Mouse (Mus musculus) erythroblast, adult 5-6 weeks (primary cell): ENCODE data around the gene Clrn3. TPM values are rescaled to one million over a fixed set of nuclear protein-coding genes. Genes with fewer than 3 reads are reported as not detected.

ENCODE experiments used
- total RNA-seq, 2 experiments: library from RNA; stranded (forward) in 1 of 2; stranded (reverse) in 1 of 2; fragments of 150-400 nt in 1 of 2; fragments of 200-764, 138-1000 nt in 1 of 2; gene quantifications; 2 replicates each; pipeline versions ENCODE4 v1.2.3 to v1.2.4; 2015 to 2017; ENCODE audit warnings: low replicate concordance in 2 of 2

Clrn3 gene
- total RNA-seq, 2 experiments from 2014 or later, result 0.26 TPM; not detected in 1

Other genes starting within 250 kb of the Clrn3 start
- gene Foxi2, start 118.3 kb downstream of the Clrn3 start, total RNA-seq (2015; ENCODE audit: low replicate concordance), result not detected in 2 replicates
- not detected in 2 replicates for gene Foxi2, start 118.3 kb downstream of the Clrn3 start, total RNA-seq (2017; ENCODE audit: low replicate concordance)
- gene Ptpre, start 8.8 kb upstream of the Clrn3 start, total RNA-seq (2015; ENCODE audit: low replicate concordance), result 11.9 and 16.1 TPM in 2 replicates
- 19.1 and 19.7 TPM in 2 replicates for gene Ptpre, start 8.8 kb upstream of the Clrn3 start, total RNA-seq (2017; ENCODE audit: low replicate concordance)
- 808 and 979 TPM in 2 replicates for gene Mki67, start 187.7 kb upstream of the Clrn3 start, total RNA-seq (2015; ENCODE audit: low replicate concordance)
- 1,323 and 1,353 TPM in 2 replicates for gene Mki67, start 187.7 kb upstream of the Clrn3 start, total RNA-seq (2017; ENCODE audit: low replicate concordance)